Mouse (Mus musculus): ENCODE measurements at regions not wholly inside any gene's neighbourhood (a gene's known extent, or its start where the extent isn't known, plus 50 kb on each side); places are given as distances from the start of the nearest gene placed in this dataset.

DNA sequence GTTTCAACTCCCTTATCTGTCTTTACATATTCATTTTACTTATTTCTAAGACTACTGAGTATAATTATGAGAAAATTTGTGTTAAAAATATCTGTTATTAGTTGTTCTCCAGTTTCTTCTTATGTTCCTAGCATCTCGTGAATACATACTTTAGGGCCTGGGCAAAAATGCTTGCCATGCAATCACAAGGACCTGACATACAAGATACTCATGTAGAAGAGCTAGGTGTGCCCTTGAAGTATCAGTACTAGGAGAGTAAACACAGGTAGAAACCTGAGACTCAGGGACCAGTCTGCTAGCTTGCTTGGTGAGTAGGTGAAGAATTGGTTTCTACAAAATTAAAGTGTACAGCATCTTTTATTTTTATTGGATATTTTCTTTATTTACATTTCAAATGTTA lies 101.7 kb downstream of the Klf6 start:
- no peak for TF ChIP-seq USF1 (IDR thresholded peaks at IDR 0.05; ENCODE audit: low read depth, low read length)
- TF ChIP-seq CTCF (IDR thresholded peaks at IDR 0.05 in 2 of 3, conservative IDR thresholded peaks at IDR 0.05 in 1 of 3; ENCODE audit: control insufficient read depth in 1 of 3, insufficient read depth in 1 of 3, low read depth in 2 of 3, low read length in 3 of 3, poor library complexity in 1 of 3, severe bottlenecking in 1 of 3): no peak
- TF ChIP-seq CHD1 (IDR thresholded peaks at IDR 0.05; ENCODE audit: low read depth, low read length): no peak
- no peak for TF ChIP-seq HCFC1 (IDR thresholded peaks at IDR 0.05; ENCODE audit: low read depth, low read length)
- no peak for TF ChIP-seq TAL1 (IDR thresholded peaks at IDR 0.05; ENCODE audit: low read length)
- no peak for TF ChIP-seq POLR2AphosphoS2 (IDR thresholded peaks at IDR 0.05; ENCODE audit: low read length)
- no peak for TF ChIP-seq KAT2A (conservative IDR thresholded peaks at IDR 0.05; ENCODE audit: low read depth, low read length)
- no peak for TF ChIP-seq TBP (IDR thresholded peaks at IDR 0.05; ENCODE audit: low read depth, low read length)
- TF ChIP-seq POLR2A (IDR thresholded peaks at IDR 0.05; ENCODE audit: control insufficient read depth in 1 of 2, insufficient read depth in 1 of 2, low read depth in 1 of 2, low read length in 2 of 2, poor library complexity in 1 of 2): no peak
- no peak for TF ChIP-seq MXI1 (IDR thresholded peaks at IDR 0.05; ENCODE audit: low read depth, low read length)
- no peak for TF ChIP-seq MYC (IDR thresholded peaks at IDR 0.05; ENCODE audit: low read depth, low read length)
- no peak for TF ChIP-seq RCOR1 (IDR thresholded peaks at IDR 0.05; ENCODE audit: low read depth, low read length)
- no peak for TF ChIP-seq ZNF384 (IDR thresholded peaks at IDR 0.05; ENCODE audit: low read depth, low read length)
